Mouse (Mus musculus) ES-E14 (cell line): ENCODE data around the gene Mphosph9. TPM values are rescaled to one million over a fixed set of nuclear protein-coding genes. Genes with fewer than 3 reads are reported as not detected.

ENCODE experiments used
- DNase-seq: peaks from one replicate; pipeline ENCODE4 v3.0.0-alpha.2; 2013; ENCODE audit warnings: low read depth, low spot score
- H3K27ac ChIP-seq: 2 replicates; pipeline ENCODE4 v1.5.1; 2012; ENCODE audit warnings: low read depth, mild to moderate bottlenecking, low read length, moderate library complexity, mixed read lengths; ENCODE audit not compliant: poor library complexity, insufficient read depth, severe bottlenecking
- H3K36me3 ChIP-seq: 2 replicates; pipeline ENCODE4 v1.6.1; 2012; ENCODE audit warnings: mild to moderate bottlenecking, low read length, moderate library complexity, mixed read lengths; ENCODE audit not compliant: control insufficient read depth, poor library complexity, insufficient read depth, severe bottlenecking
- H3K4me1 ChIP-seq, 2 experiments: fragments of 150-350 bp in 1 of 2; sonication (generic) in 1 of 2; 2 replicates each; pipeline ENCODE4 v1.6.1; 2012; ENCODE audit warnings: low read length in 2 of 2, mild to moderate bottlenecking in 1 of 2, mixed read lengths in 1 of 2; ENCODE audit not compliant: control insufficient read depth in 2 of 2, insufficient read depth in 2 of 2, poor library complexity in 1 of 2
- H3K4me3 ChIP-seq, 2 experiments: fragments of 150-350 bp in 1 of 2; sonication (generic) in 1 of 2; 2 replicates each; pipeline ENCODE4 v1.5.1; 2012; ENCODE audit warnings: low read length in 2 of 2, low read depth in 1 of 2, mild to moderate bottlenecking in 1 of 2, mixed read lengths in 1 of 2; ENCODE audit not compliant: insufficient read depth in 1 of 2, poor library complexity in 1 of 2, severe bottlenecking in 1 of 2
- H3K9ac ChIP-seq: 2 replicates; pipeline ENCODE4 v1.6.1; 2012; ENCODE audit warnings: low read depth, mild to moderate bottlenecking, low read length, mixed read lengths; ENCODE audit not compliant: poor library complexity, insufficient read depth, severe bottlenecking
- H3K9me3 ChIP-seq: fragments of 150-350 bp; sonication (generic); 2 replicates; pipeline ENCODE4 v1.6.1; 2012; ENCODE audit warnings: low read depth, mild to moderate bottlenecking, low read length; ENCODE audit not compliant: control insufficient read depth, insufficient read depth
- CHD2 ChIP-seq: IDR thresholded peaks from 2 replicates; pipeline ENCODE4 v1.6.1; 2014; ENCODE audit warnings: mild to moderate bottlenecking, low read depth, low read length, inconsistent platforms
- HCFC1 ChIP-seq: IDR thresholded peaks from 2 replicates; pipeline ENCODE4 v1.6.1; 2012; ENCODE audit warnings: low read length, inconsistent platforms, borderline replicate concordance; ENCODE audit not compliant: insufficient read depth
- MAFK ChIP-seq: IDR thresholded peaks from 2 replicates; pipeline ENCODE4 v1.6.1; 2014; ENCODE audit warnings: mild to moderate bottlenecking, low read depth, low read length, inconsistent platforms; ENCODE audit not compliant: insufficient read depth
- ZC3H11A ChIP-seq: IDR thresholded peaks from 2 replicates; pipeline ENCODE4 v1.6.1; 2012; ENCODE audit warnings: low read depth, mild to moderate bottlenecking, inconsistent platforms, low read length, borderline replicate concordance
- ZNF384 ChIP-seq: IDR thresholded peaks from 2 replicates; pipeline ENCODE4 v1.6.1; 2012; ENCODE audit warnings: low read depth, low read length, inconsistent platforms
- in situ Hi-C, 2 experiments: fragments of 600-800 bp; cut with MboI; formaldehyde crosslinking; loops; one replicate each; pipeline ENCODE4 v1.15.1; 2025; ENCODE audit warnings: low sequenced_read_pairs in 2 of 2, inconsistent platforms in 1 of 2; ENCODE audit not compliant: unreplicated experiment in 2 of 2
- total RNA-seq: library from RNA; depleted of rRNA; stranded (reverse); fragments of 300-350 nt; gene quantifications from 2 replicates; pipeline ENCODE4 v1.2.3, GENCODE M21; 2012; rRNA removed

Gene Mphosph9
- total RNA-seq, 1 experiment = 15.8 TPM

DNA sequence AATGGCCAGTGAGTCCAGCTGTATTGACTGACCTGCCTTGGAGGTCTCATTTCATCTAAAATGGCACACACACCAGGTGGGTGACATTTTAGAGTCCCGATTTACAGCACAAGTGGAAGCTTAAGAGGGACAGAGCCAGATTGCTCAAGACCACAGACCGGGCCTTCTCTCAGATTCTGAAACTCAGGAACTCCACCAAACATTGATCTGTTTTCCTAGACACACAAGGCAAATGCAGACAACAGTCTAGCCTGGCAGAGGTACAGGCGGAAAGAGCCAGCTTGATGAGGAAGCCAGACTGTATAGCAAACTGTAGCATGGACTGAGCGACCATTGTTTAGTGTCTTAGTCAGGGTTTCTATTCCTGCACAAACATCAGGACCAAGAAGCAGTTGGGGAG is 124.5 kb downstream of the Mphosph9 start:
- Histone ChIP-seq H3K4me3 (no peak overlapping the region), H3K9ac (no peak overlapping the region), H3K27ac (no peak overlapping the region), H3K9me3 (no peaks in the 10 kb centered on the region), H3K36me3 (no peaks in the 10 kb centered on the region), H3K4me1 (peaks cover 5 to 23% of the 10 kb centered on the region in 2 experiments; a peak in 3 of 4 replicates)
- TF ChIP-seq HCFC1 (no peak), ZNF384 (no peak), CHD2 (no peak), MAFK (no peak), ZC3H11A (no peak)
- no peak for DNase-seq
- in situ Hi-C loops = no loop called here

GRCm38 (mm10) chr5:124202071-124202470 is 125.7 kb downstream of the Mphosph9 start:
- no peak for TF ChIP-seq MAFK
- Histone ChIP-seq H3K36me3 (no peaks in the 10 kb centered on the region), H3K9me3 (no peaks in the 10 kb centered on the region), H3K4me3 (no peak overlapping the region), H3K27ac (no peak overlapping the region), H3K4me1 (peaks cover 5 to 14% of the 10 kb centered on the region in 2 experiments; a peak in 3 of 4 replicates), H3K9ac (no peak overlapping the region)
- DNase-seq = no peak
- in situ Hi-C loops = no loop called here

- DNase-seq = no peak
- TF ChIP-seq CHD2 (no peak), ZNF384 (no peak), MAFK (no peak), ZC3H11A (no peak), HCFC1 (no peak)
- in situ Hi-C loops = no loop called here
- no peaks in the 10 kb centered on the region for H3K9me3 ChIP-seq
- H3K27ac ChIP-seq = no peak overlapping the region
- no peaks in the 10 kb centered on the region for H3K36me3 ChIP-seq
- H3K9ac ChIP-seq = no peak overlapping the region
- no peak overlapping the region for H3K4me3 ChIP-seq
- H3K4me1 ChIP-seq = peaks cover 5 to 9% of the 10 kb centered on the region in 2 experiments; a peak in 3 of 4 replicates
Observed at GRCm38 (mm10) chr5:124201564-124201963, 126.2 kb downstream of the Mphosph9 start.

Other genes with a start within 250 kb of the Mphosph9 start
- gene Abcb9, start 232.2 kb downstream of the Mphosph9 start, total RNA-seq = 0.76 and 0.95 TPM in 2 replicates
- gene Ogfod2, start 215.7 kb downstream of the Mphosph9 start, total RNA-seq = 7.8 and 14.0 TPM in 2 replicates
- 33.1 and 37.9 TPM in 2 replicates for gene Arl6ip4, start 211.9 kb downstream of the Mphosph9 start, total RNA-seq
- 6.6 and 7.2 TPM in 2 replicates for gene Pitpnm2, start 78.2 kb downstream of the Mphosph9 start, total RNA-seq
- 4.3 and 7.3 TPM in 2 replicates for gene 2810006K23Rik, start 117 bp upstream of the Mphosph9 start, total RNA-seq
- gene Cdk2ap1, start 35.1 kb upstream of the Mphosph9 start, total RNA-seq = 146 and 156 TPM in 2 replicates
- 86.4 and 95.2 TPM in 2 replicates for gene Sbno1, start 98.0 kb upstream of the Mphosph9 start, total RNA-seq
- 62.6 and 69.8 TPM in 2 replicates for gene Kmt5a, start 112.0 kb upstream of the Mphosph9 start, total RNA-seq
- gene Rilpl2, start 150.4 kb upstream of the Mphosph9 start, total RNA-seq = 7.3 and 8.9 TPM in 2 replicates
- gene Snrnp35, start 155.2 kb upstream of the Mphosph9 start, total RNA-seq = 7.5 and 10.6 TPM in 2 replicates
- 8.6 and 10.1 TPM in 2 replicates for gene Rilpl1, start 203.4 kb upstream of the Mphosph9 start, total RNA-seq
- 212 and 224 TPM in 2 replicates for gene Tmed2, start 212.7 kb upstream of the Mphosph9 start, total RNA-seq
- 22.8 and 30.7 TPM in 2 replicates for gene Ddx55, start 224.9 kb upstream of the Mphosph9 start, total RNA-seq